Mouse (Mus musculus): Measurements from ENCODE around the gene Susd1.
"Not testable (repeated sequence)": the region's sequence is repeated elsewhere in the genome, so short reads cannot be mapped to it uniquely, and the experiment has no call there.

The Susd1 gene

DNA sequence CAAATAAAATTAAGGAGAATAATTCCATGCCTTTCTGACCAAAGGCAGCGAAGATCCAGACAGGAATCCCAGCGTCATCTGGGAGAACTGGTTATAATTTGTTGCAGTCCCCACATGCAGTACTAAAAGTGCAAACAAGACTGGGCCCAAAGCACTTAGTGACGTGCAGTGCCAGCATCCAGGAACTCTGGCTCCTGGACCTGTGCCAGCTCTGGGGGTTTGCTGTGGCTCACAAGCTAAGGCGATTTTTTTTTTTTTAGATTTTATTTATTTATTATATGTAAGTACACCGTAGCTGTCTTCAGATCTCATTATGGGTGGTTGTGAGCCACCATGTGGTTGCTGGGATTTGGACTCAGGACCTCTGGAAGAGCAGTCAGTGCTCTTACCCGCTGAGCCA, 152.1 kb downstream of the Susd1 start:
- not testable (repeated sequence) for DNase-seq (ENCODE audit: low read depth, low spot score)

GRCm38 (mm10) chr4:59282699-59283487, 155.5 kb downstream of the Susd1 start:
- DNase-seq (ENCODE audit: low read depth, low spot score): no peak

DNA sequence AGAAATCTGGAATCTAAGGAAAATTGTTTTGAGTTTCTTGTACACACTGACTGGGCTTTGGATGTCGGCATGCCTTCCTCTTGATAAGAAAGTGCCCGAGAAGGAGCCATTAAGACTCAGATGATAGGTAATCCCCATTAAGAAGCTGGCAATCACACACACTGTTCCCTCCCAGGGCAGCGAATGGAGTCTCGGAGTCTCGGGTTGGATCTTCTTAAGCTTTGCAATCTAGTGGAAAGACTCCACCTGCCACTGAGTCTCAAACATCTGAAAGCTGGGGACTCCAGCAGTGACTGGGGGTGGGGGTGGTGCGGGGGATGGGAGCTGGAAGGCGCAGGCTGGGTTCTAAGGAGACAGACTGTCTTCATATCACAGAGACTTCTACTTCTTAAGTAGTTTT, 156.3 kb downstream of the Susd1 start:
- DNase-seq (ENCODE audit: low read depth, low spot score): no peak

DNA sequence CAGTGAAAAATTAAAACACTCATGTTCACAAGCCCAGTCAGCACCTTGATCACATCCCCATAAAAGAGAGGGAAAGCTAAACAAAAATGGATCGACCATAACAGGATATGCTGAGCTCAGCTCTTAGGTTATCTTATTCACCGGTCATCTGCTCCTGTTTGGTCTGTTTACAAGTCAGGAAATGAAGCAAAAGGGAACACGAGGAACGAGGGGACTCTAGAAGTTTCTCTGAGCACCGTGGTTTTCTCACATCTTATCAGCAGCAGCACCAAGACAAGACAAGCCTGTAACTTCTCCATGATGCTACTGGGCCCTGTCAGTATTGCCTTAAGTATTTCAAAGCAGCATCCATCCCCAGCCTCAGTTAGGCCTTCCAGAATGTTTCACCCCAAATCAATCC, 157.6 kb downstream of the Susd1 start:
- DNase-seq (ENCODE audit: low read depth, low spot score): no peak

- DNase-seq (ENCODE audit: low read depth, low spot score): no peak
Observed at GRCm38 (mm10) chr4:59279111-59279510, 159.3 kb downstream of the Susd1 start.

DNA sequence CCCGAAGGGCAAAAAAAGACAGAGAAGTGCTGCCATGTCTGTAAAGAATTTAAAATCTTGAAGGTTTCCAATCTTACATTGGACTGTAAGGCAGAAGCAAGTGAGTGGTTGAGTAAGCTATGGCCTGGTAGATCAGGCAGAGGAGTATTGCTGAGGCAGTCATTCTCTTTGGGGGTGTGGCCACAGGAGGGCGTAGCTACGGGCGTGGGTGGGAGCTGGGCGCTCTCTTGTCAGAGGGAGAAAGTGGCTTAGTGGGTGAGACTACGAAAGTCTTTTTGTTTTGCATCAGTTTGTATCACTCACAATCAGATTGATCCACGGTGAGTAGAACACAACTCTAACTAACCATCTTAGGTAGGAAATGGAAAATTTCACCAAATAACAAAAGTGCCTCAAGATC, 160.0 kb downstream of the Susd1 start:
- no peak for DNase-seq (ENCODE audit: low read depth, low spot score)

DNA sequence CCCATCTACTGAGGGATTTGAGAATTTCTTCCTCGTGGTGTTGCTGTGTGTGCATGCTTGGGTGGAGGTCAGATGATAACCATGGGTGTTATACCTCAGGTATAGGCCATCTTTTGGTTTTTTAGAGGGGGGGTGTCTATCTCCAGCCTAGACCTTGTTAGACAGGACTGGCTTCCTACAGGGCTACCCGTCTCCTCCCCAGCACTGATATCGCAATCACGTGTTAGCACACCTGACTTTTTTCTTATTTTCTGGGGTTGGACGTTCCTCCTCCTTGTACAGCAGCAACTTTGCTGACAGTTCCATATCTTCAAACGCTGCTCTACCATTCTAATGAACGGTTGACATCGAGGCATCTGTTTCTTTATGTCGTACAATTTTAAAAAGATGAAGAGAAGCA, 160.5 kb downstream of the Susd1 start:
- no peak for DNase-seq (ENCODE audit: low read depth, low spot score)

GRCm38 (mm10) chr4:59275956-59276355, 162.5 kb downstream of the Susd1 start:
- no peak for DNase-seq (ENCODE audit: low read depth, low spot score)

- DNase-seq (ENCODE audit: low read depth, low spot score): no peak
Observed at GRCm38 (mm10) chr4:59275494-59275893, 162.9 kb downstream of the Susd1 start.

- DNase-seq (ENCODE audit: low read depth, low spot score): no peak
Observed at GRCm38 (mm10) chr4:59274136-59274535, 164.3 kb downstream of the Susd1 start.

DNA sequence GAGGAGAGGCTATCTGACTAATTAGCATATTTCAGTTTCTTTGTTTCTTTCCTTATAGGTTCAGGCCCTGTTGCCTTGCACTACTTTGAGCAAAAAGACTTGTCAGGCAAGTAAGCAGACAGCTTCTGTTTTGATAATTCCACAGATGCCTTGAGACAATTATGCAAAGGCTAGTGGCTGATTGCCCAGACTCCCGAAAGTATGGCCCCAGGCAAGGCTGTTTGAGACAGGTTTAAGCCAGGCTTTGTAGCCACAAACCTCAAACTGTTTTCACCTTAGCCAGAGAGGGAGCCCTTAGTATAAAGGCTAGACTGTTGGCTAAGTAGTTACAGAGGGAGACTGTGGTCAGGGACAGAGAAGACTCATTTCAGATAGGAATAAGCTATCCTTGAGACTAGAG, 165.1 kb downstream of the Susd1 start:
- no peak for DNase-seq (ENCODE audit: low read depth, low spot score)

DNA sequence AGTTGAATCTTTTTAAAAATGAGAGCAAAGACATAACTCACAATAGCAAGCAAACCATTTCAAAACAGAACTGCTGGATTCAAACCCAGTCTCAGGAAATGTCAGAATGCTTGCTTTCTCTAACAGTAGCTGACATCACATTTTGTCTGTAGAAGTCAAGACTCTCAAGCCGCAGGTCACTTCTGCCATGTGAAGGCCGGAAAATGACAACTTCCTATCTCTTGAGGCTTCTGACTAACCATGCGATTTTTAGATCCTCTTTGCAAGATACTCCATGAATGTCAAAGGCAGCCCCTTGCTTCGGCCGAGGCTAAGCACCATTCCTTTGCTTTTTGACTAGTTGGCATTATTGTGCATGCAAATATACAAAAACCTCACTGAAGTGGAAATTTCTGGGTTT, 172.8 kb downstream of the Susd1 start:
- DNase-seq (ENCODE audit: low read depth, low spot score): no peak

- no peak for DNase-seq (ENCODE audit: low read depth, low spot score)
Observed at GRCm38 (mm10) chr4:59265182-59265581, 173.3 kb downstream of the Susd1 start.
